Mouse (Mus musculus) limb, embryonic 14.5 days (tissue): ENCODE measurements around the gene Rnf111. TPM values are rescaled to one million over a fixed set of nuclear protein-coding genes. Genes with fewer than 3 reads are reported as not detected.
"Not testable (repeated sequence)": the region's sequence is repeated elsewhere in the genome, so short reads cannot be mapped to it uniquely, and the experiment has no call there.

Experiments
- ATAC-seq: fragments of 200-750 bp; cut with Nextera tagmentation; 2 replicates; pipeline ENCODE4 v1.8.0; 2017; ENCODE audit warnings: low read depth, moderate number of reproducible peaks, moderate TSS enrichment; ENCODE audit not compliant: low FRiP score
- DNase-seq: peaks from one replicate; pipeline ENCODE4 v3.0.0-alpha.2; 2015; ENCODE audit warnings: low spot score
- H3K27ac ChIP-seq: fragments of 300-500 bp; sonication (generic); replicated peaks from 2 replicates; pipeline ENCODE4 v1.5.1; 2014; ENCODE audit warnings: low read depth, mild to moderate bottlenecking, low read length, moderate library complexity, mixed read lengths
- H3K27me3 ChIP-seq: fragments of 300-500 bp; sonication (generic); 2 replicates; pipeline ENCODE4 v1.6.1; 2014; ENCODE audit warnings: low read length, mixed read lengths; ENCODE audit not compliant: control insufficient read depth, insufficient read depth
- H3K36me3 ChIP-seq: fragments of 300-500 bp; sonication (generic); 2 replicates; pipeline ENCODE4 v1.6.1; 2014; ENCODE audit warnings: mild to moderate bottlenecking, low read length, moderate library complexity, mixed read lengths; ENCODE audit not compliant: control insufficient read depth, insufficient read depth
- H3K4me1 ChIP-seq: fragments of 300-500 bp; sonication (generic); 2 replicates; pipeline ENCODE4 v1.6.1; 2014; ENCODE audit warnings: antibody characterized with exemption, low read length, mixed read lengths; ENCODE audit not compliant: control insufficient read depth, insufficient read depth
- H3K4me2 ChIP-seq: fragments of 300-500 bp; sonication (generic); replicated peaks from 2 replicates; pipeline ENCODE4 v1.6.1; 2014; ENCODE audit warnings: low read depth, mild to moderate bottlenecking, low read length, moderate library complexity; ENCODE audit not compliant: severe bottlenecking
- H3K4me3 ChIP-seq: fragments of 300-500 bp; sonication (generic); replicated peaks from 2 replicates; pipeline ENCODE4 v1.5.1; 2014; ENCODE audit warnings: low read length
- H3K9ac ChIP-seq: fragments of 300-500 bp; sonication (generic); 2 replicates; pipeline ENCODE4 v1.6.1; 2014; ENCODE audit warnings: mild to moderate bottlenecking, low read depth, low read length, moderate library complexity; ENCODE audit not compliant: severe bottlenecking
- H3K9me3 ChIP-seq: fragments of 300-500 bp; sonication (generic); 2 replicates; pipeline ENCODE4 v1.6.1; 2016; ENCODE audit warnings: low read length; ENCODE audit not compliant: control insufficient read depth
- POLR2A ChIP-seq: fragments of 200-500 bp; IDR thresholded peaks from 2 replicates; pipeline ENCODE4 v1.8.0; 2012; ENCODE audit warnings: inconsistent platforms, mild to moderate bottlenecking, moderate library complexity, borderline replicate concordance; ENCODE audit not compliant: insufficient read depth, insufficient read length; ENCODE audit errors: extremely low read depth
- WGBS: fragments of 180-500 bp; shearing (Covaris S2); extraction: QIAGEN DNeasy Blood & Tissue Kit; methylation state at CpG from one replicate; pipeline ENCODE4 v1.1.7; 2014; 5-methylcytosine and 5-hydroxymethylcytosine counted together
- polyA plus RNA-seq, 2 experiments: library from polyadenylated mRNA; depleted of rRNA in 1 of 2; stranded (reverse) in 1 of 2; unstranded in 1 of 2; fragments of >200 nt; fragmentation: Nextera tagmentation in 1 of 2; extraction: Ambion mirVana in 1 of 2; gene quantifications; 2 replicates each; pipeline versions ENCODE4 v1.2.1 to v1.2.3; 2012 to 2014

Rnf111 gene
- polyA plus RNA-seq (2012; rRNA removed) (38.8 and 48.7 TPM in 2 replicates), polyA plus RNA-seq (2014; fragmentation: Nextera tagmentation; extraction: Ambion mirVana) (25.3 and 29.9 TPM in 2 replicates)

- WGBS: under 1% methylated on average over 42 of the region's 45 CpGs
These were observed at the start of gene Rnf111 for GRCm38 (mm10) chr9:70503626-70504041. Gene Rnf111, minus strand, starts transcription at chr9:70503725.

GRCm38 (mm10) chr9:70552233-70552632, 48.7 kb upstream of the Rnf111 start:
- not testable (repeated sequence) for ATAC-seq, H3K27me3 ChIP-seq
- WGBS: 93% methylated on average over 2 of the region's 2 CpGs

More at GRCm38 (mm10) chr9:70503626-70504041, at the start of gene Rnf111:
- H3K9ac ChIP-seq: peak within 1 kb of the TSS; percentile 98
- peak; percentile 95 for DNase-seq
- H3K4me1 ChIP-seq: peaks cover 7% of the 10 kb centered on the region
- peak within 1 kb of the TSS; percentile 65 for H3K4me2 ChIP-seq
- H3K36me3 ChIP-seq: 0 out of 2 replicates have a peak, but pooled peaks cover 2% of the 10 kb centered on the region
- no peaks in the 10 kb centered on the region for H3K9me3 ChIP-seq
- peak; percentile 96 for ATAC-seq
- no peaks in the 10 kb centered on the region for H3K27me3 ChIP-seq
- H3K27ac ChIP-seq: peak within 1 kb of the TSS; percentile 98
- H3K4me3 ChIP-seq: peak within 1 kb of the TSS; percentile 92
- no peak; the same call in 1 of the 2 replicates for TF ChIP-seq POLR2A

GRCm38 (mm10) chr9:70551524-70551923, 48.0 kb upstream of the Rnf111 start:
- ATAC-seq: no peak

More at GRCm38 (mm10) chr9:70552233-70552632, 48.7 kb upstream of the Rnf111 start:
- H3K27ac ChIP-seq, H3K4me1 ChIP-seq, H3K9ac ChIP-seq, DNase-seq, H3K9me3 ChIP-seq, H3K4me3 ChIP-seq, H3K4me2 ChIP-seq: not testable (repeated sequence)
- peaks cover 27% of the 10 kb centered on the region for H3K36me3 ChIP-seq

GRCm38 (mm10) chr9:70548304-70548703, 44.8 kb upstream of the Rnf111 start:
- no peak for TF ChIP-seq POLR2A
- Histone ChIP-seq H3K27ac (no peak overlapping the region), H3K9me3 (peaks cover 5% of the 10 kb centered on the region; the same call in 1 of the 2 replicates), H3K27me3 (no peaks in the 10 kb centered on the region), H3K36me3 (peaks cover 27% of the 10 kb centered on the region), H3K4me2 (no peak overlapping the region), H3K9ac (no peak overlapping the region), H3K4me3 (no peak overlapping the region), H3K4me1 (peaks cover 5% of the 10 kb centered on the region)
- 84% methylated on average over 4 of the region's 4 CpGs for WGBS
- DNase-seq: no peak
- ATAC-seq: no peak

More at GRCm38 (mm10) chr9:70551524-70551923, 48.0 kb upstream of the Rnf111 start:
- Histone ChIP-seq H3K9me3 (peaks cover 9% of the 10 kb centered on the region; the same call in 1 of the 2 replicates), H3K4me1 (no peaks in the 10 kb centered on the region), H3K4me2 (no peak overlapping the region), H3K27ac (no peak overlapping the region), H3K27me3 (no peaks in the 10 kb centered on the region), H3K9ac (no peak overlapping the region), H3K4me3 (no peak overlapping the region), H3K36me3 (peaks cover 27% of the 10 kb centered on the region)
- 93% methylated on average over 1 of the region's 1 CpGs for WGBS
- no peak for TF ChIP-seq POLR2A
- no peak for DNase-seq

- H3K4me3 ChIP-seq, H3K4me2 ChIP-seq, H3K9ac ChIP-seq, H3K9me3 ChIP-seq, H3K27ac ChIP-seq, H3K27me3 ChIP-seq, DNase-seq, H3K4me1 ChIP-seq, ATAC-seq: not testable (repeated sequence)
- peaks cover 12% of the 10 kb centered on the region for H3K36me3 ChIP-seq
- 90% methylated on average over 2 of the region's 3 CpGs for WGBS
These were observed 43.1 kb upstream of the Rnf111 start for GRCm38 (mm10) chr9:70546576-70546975.

GRCm38 (mm10) chr9:70544831-70545230, 41.3 kb upstream of the Rnf111 start:
- ATAC-seq (no peak), DNase-seq (no peak)
- H3K4me3 ChIP-seq: no peak overlapping the region
- 58% methylated on average over 1 of the region's 1 CpGs for WGBS
- no peaks in the 10 kb centered on the region for H3K9me3 ChIP-seq
- no peak overlapping the region for H3K27ac ChIP-seq
- H3K4me1 ChIP-seq: peaks cover 13% of the 10 kb centered on the region
- H3K4me2 ChIP-seq: no peak overlapping the region
- no peaks in the 10 kb centered on the region for H3K27me3 ChIP-seq
- H3K36me3 ChIP-seq: peaks cover 9% of the 10 kb centered on the region
- H3K9ac ChIP-seq: no peak overlapping the region
- TF ChIP-seq POLR2A: no peak
